Mouse (Mus musculus) kidney, adult 2 months (tissue): ENCODE measurements at regions not wholly inside any gene's neighbourhood (a gene's known extent, or its start where the extent isn't known, plus 50 kb on each side); places are given as distances from the start of the nearest gene placed in this dataset.

ENCODE experiments used
- DNase-seq: peaks from one replicate; pipeline ENCODE4 v3.0.0; 2021
- H3K27ac ChIP-seq: fragments of 200-500 bp; 2 replicates; pipeline ENCODE4 v1.5.1; 2012; ENCODE audit warnings: low read depth, low read length, control low read depth, inconsistent platforms; ENCODE audit not compliant: insufficient read depth
- H3K27me3 ChIP-seq: fragments of 200-500 bp; replicated peaks from 2 replicates; pipeline ENCODE4 v1.6.1; 2012; ENCODE audit warnings: mild to moderate bottlenecking, moderate library complexity, low read length, inconsistent platforms; ENCODE audit not compliant: control insufficient read depth, insufficient read depth
- H3K36me3 ChIP-seq: fragments of 200-500 bp; 2 replicates; pipeline ENCODE4 v1.6.1; 2012; ENCODE audit warnings: mild to moderate bottlenecking, moderate library complexity, low read length, inconsistent platforms; ENCODE audit not compliant: control insufficient read depth, insufficient read depth
- H3K4me1 ChIP-seq: fragments of 200-500 bp; 2 replicates; pipeline ENCODE4 v1.6.1; 2011; ENCODE audit warnings: low read length; ENCODE audit not compliant: control insufficient read depth, insufficient read depth
- H3K4me3 ChIP-seq: fragments of 200-500 bp; 2 replicates; pipeline ENCODE4 v1.5.1; 2011; ENCODE audit warnings: mild to moderate bottlenecking, low read depth, low read length, control low read depth; ENCODE audit not compliant: insufficient read depth
- CTCF ChIP-seq: fragments of 200-500 bp; conservative IDR thresholded peaks from 2 replicates; pipeline ENCODE4 v1.5.1; 2011; ENCODE audit warnings: low read depth, mild to moderate bottlenecking, control low read depth, low read length, moderate library complexity, mixed read lengths; ENCODE audit not compliant: insufficient read depth, insufficient read length
- POLR2A ChIP-seq: fragments of 200-500 bp; IDR thresholded peaks from one replicate; pipeline ENCODE4 v1.6.1; 2011; ENCODE audit warnings: low read depth, low read length, control low read depth
- WGBS: fragments of 180-500 bp; shearing (Covaris S2); methylation state at CpG from one replicate; pipeline ENCODE4 v1.1.7; 2018; 5-methylcytosine and 5-hydroxymethylcytosine counted together

GRCm38 (mm10) chr7:138538048-138538831 is 140.7 kb upstream of the Tcerg1l start:
- peaks cover 13% of the 10 kb centered on the region; the same call in 1 of the 2 replicates for H3K4me1 ChIP-seq
- H3K27ac ChIP-seq: no peak overlapping the region
- H3K36me3 ChIP-seq: no peaks in the 10 kb centered on the region
- WGBS: 31% methylated on average over 18 of the region's 18 CpGs
- peak; percentile 85 for DNase-seq
- no peak overlapping the region for H3K4me3 ChIP-seq
- no peak for TF ChIP-seq POLR2A
- TF ChIP-seq CTCF: no peak
- no peaks in the 10 kb centered on the region for H3K27me3 ChIP-seq

- Histone ChIP-seq H3K4me1 (peaks cover 3% of the 10 kb centered on the region; the same call in 1 of the 2 replicates), H3K27me3 (no peaks in the 10 kb centered on the region), H3K36me3 (no peaks in the 10 kb centered on the region), H3K4me3 (no peak overlapping the region), H3K27ac (no peak overlapping the region)
- WGBS: 94% methylated on average over 2 of the region's 2 CpGs
- DNase-seq: no peak
- no peak for TF ChIP-seq POLR2A
- no peak for TF ChIP-seq CTCF
These were observed 128.6 kb upstream of the Tcerg1l start for GRCm38 (mm10) chr7:138526143-138526542.

- peak; percentile 65 for DNase-seq
- Histone ChIP-seq H3K4me1 (peaks cover 3% of the 10 kb centered on the region; the same call in 1 of the 2 replicates), H3K36me3 (no peaks in the 10 kb centered on the region), H3K4me3 (no peak overlapping the region), H3K27me3 (no peaks in the 10 kb centered on the region), H3K27ac (0 out of 2 replicates have a peak overlapping the region, but pooled peaks have one; percentile 41)
- 54% methylated on average over 3 of the region's 3 CpGs for WGBS
- no peak for TF ChIP-seq CTCF
- TF ChIP-seq POLR2A: no peak
These were observed 127.4 kb upstream of the Tcerg1l start for GRCm38 (mm10) chr7:138524936-138525335.

GRCm38 (mm10) chr7:138514171-138514570 is 116.6 kb upstream of the Tcerg1l start:
- 42% methylated on average over 2 of the region's 2 CpGs for WGBS
- Histone ChIP-seq H3K27me3 (no peaks in the 10 kb centered on the region), H3K4me1 (peaks cover 5% of the 10 kb centered on the region; the same call in 1 of the 2 replicates), H3K36me3 (no peaks in the 10 kb centered on the region), H3K4me3 (no peak overlapping the region), H3K27ac (no peak overlapping the region)
- DNase-seq: peak; percentile 72
- no peak for TF ChIP-seq POLR2A
- no peak for TF ChIP-seq CTCF

GRCm38 (mm10) chr7:138505205-138505604 is 107.7 kb upstream of the Tcerg1l start:
- Histone ChIP-seq H3K27me3 (no peaks in the 10 kb centered on the region), H3K4me1 (no peaks in the 10 kb centered on the region), H3K36me3 (no peaks in the 10 kb centered on the region), H3K27ac (no peak overlapping the region), H3K4me3 (no peak overlapping the region)
- 84% methylated on average over 2 of the region's 2 CpGs for WGBS
- no peak for DNase-seq
- TF ChIP-seq CTCF (no peak), POLR2A (no peak)

GRCm38 (mm10) chr7:138503986-138504385 is 106.5 kb upstream of the Tcerg1l start:
- H3K4me1 ChIP-seq: no peaks in the 10 kb centered on the region
- H3K4me3 ChIP-seq: no peak overlapping the region
- no peaks in the 10 kb centered on the region for H3K27me3 ChIP-seq
- TF ChIP-seq CTCF: no peak
- no peak for TF ChIP-seq POLR2A
- H3K27ac ChIP-seq: no peak overlapping the region
- H3K36me3 ChIP-seq: no peaks in the 10 kb centered on the region
- no peak for DNase-seq
- WGBS: 53% methylated on average over 3 of the region's 3 CpGs

GRCm38 (mm10) chr7:138503016-138503415 is 105.5 kb upstream of the Tcerg1l start:
- DNase-seq: no peak
- H3K27ac ChIP-seq: no peak overlapping the region
- no peak for TF ChIP-seq POLR2A
- TF ChIP-seq CTCF: no peak
- no peak overlapping the region for H3K4me3 ChIP-seq
- no peaks in the 10 kb centered on the region for H3K36me3 ChIP-seq
- H3K4me1 ChIP-seq: no peaks in the 10 kb centered on the region
- H3K27me3 ChIP-seq: no peaks in the 10 kb centered on the region
- WGBS: 66% methylated on average over 3 of the region's 3 CpGs

GRCm38 (mm10) chr7:138501347-138502014 is 104.0 kb upstream of the Tcerg1l start:
- Histone ChIP-seq H3K36me3 (no peaks in the 10 kb centered on the region), H3K27me3 (no peaks in the 10 kb centered on the region), H3K4me1 (no peaks in the 10 kb centered on the region), H3K4me3 (no peak overlapping the region), H3K27ac (no peak overlapping the region)
- 85% methylated on average over 14 of the region's 14 CpGs for WGBS
- TF ChIP-seq POLR2A (no peak), CTCF (no peak)
- DNase-seq: no peak
